Mouse (Mus musculus) liver, embryonic 15.5 days (tissue): ENCODE measurements around the gene Lrp8. TPM values are rescaled to one million over a fixed set of nuclear protein-coding genes. Genes with fewer than 3 reads are reported as not detected.

Source experiments
- ATAC-seq: fragments of 200-750 bp; cut with Nextera tagmentation; 2 replicates; pipeline ENCODE4 v1.8.0; 2017; ENCODE audit warnings: moderate number of reproducible peaks, mild to moderate bottlenecking, moderate library complexity; ENCODE audit not compliant: insufficient read depth
- H3K27ac ChIP-seq: fragments of 300-500 bp; sonication (generic); replicated peaks from 2 replicates; pipeline ENCODE4 v1.5.1; 2015; ENCODE audit warnings: mild to moderate bottlenecking, inconsistent platforms
- H3K27me3 ChIP-seq: fragments of 300-500 bp; sonication (generic); 2 replicates; pipeline ENCODE4 v1.6.1; 2015; ENCODE audit warnings: mild to moderate bottlenecking, inconsistent platforms
- H3K36me3 ChIP-seq: fragments of 300-500 bp; sonication (generic); replicated peaks from 2 replicates; pipeline ENCODE4 v1.6.1; 2015; ENCODE audit warnings: moderate library complexity, mild to moderate bottlenecking, inconsistent platforms
- H3K4me1 ChIP-seq: fragments of 300-500 bp; sonication (generic); replicated peaks from 2 replicates; pipeline ENCODE4 v1.6.1; 2015; ENCODE audit warnings: inconsistent platforms
- H3K4me2 ChIP-seq: fragments of 300-500 bp; sonication (generic); 2 replicates; pipeline ENCODE4 v1.6.1; 2015; ENCODE audit warnings: moderate library complexity, mild to moderate bottlenecking, inconsistent platforms
- H3K4me3 ChIP-seq: fragments of 300-500 bp; sonication (generic); replicated peaks from 2 replicates; pipeline ENCODE4 v1.5.1; 2015; ENCODE audit warnings: mild to moderate bottlenecking, inconsistent platforms
- H3K9ac ChIP-seq: fragments of 300-500 bp; sonication (generic); 2 replicates; pipeline ENCODE4 v1.6.1; 2015; ENCODE audit warnings: moderate library complexity, mild to moderate bottlenecking, inconsistent platforms
- H3K9me3 ChIP-seq: fragments of 300-500 bp; sonication (generic); replicated peaks from 2 replicates; pipeline ENCODE4 v1.6.1; 2016; ENCODE audit warnings: inconsistent platforms
- WGBS: fragments of 180-500 bp; shearing (Covaris S2); methylation state at CpG from one replicate; pipeline ENCODE4 v1.1.7; 2015; ENCODE audit warnings: mixed read lengths; ENCODE audit not compliant: insufficient replicate concordance; 5-methylcytosine and 5-hydroxymethylcytosine counted together
- polyA plus RNA-seq: library from polyadenylated mRNA; unstranded; fragments of >200 nt; fragmentation: Nextera tagmentation; extraction: Ambion mirVana; gene quantifications from 2 replicates; pipeline ENCODE4 v1.2.1, GENCODE M21; 2015

Lrp8 gene
- 2.1 and 2.8 TPM in 2 replicates for polyA plus RNA-seq

- peaks cover 28% of the 10 kb centered on the region for H3K27me3 ChIP-seq
- peak within 1 kb of the TSS; percentile 75 for H3K4me3 ChIP-seq
- 0% methylated on average over 43 of the region's 44 CpGs for WGBS
- peak within 1 kb of the TSS; percentile 84 for H3K27ac ChIP-seq
- H3K36me3 ChIP-seq: 0 out of 2 replicates have a peak, but pooled peaks cover 4% of the 10 kb centered on the region
- peaks cover 47% of the 10 kb centered on the region for H3K4me1 ChIP-seq
- no peak for ATAC-seq
- no peaks in the 10 kb centered on the region for H3K9me3 ChIP-seq
- peak within 1 kb of the TSS; percentile 70 for H3K9ac ChIP-seq
- peak within 1 kb of the TSS; percentile 100 for H3K4me2 ChIP-seq
Observed at GRCm38 (mm10) chr4:107802185-107802449, at the start of gene Lrp8. TSS of gene Lrp8 (plus strand) at chr4:107802261.

- no peaks in the 10 kb centered on the region for H3K36me3 ChIP-seq
- 27% methylated on average over 10 of the region's 10 CpGs for WGBS
- no peak for ATAC-seq
- H3K27ac ChIP-seq: no peak overlapping the region
- peaks cover 5% of the 10 kb centered on the region; the same call in 1 of the 2 replicates for H3K4me1 ChIP-seq
- no peak overlapping the region for H3K9ac ChIP-seq
- no peak overlapping the region for H3K4me2 ChIP-seq
- H3K4me3 ChIP-seq: no peak overlapping the region
- no peaks in the 10 kb centered on the region for H3K9me3 ChIP-seq
- peaks cover 15% of the 10 kb centered on the region for H3K27me3 ChIP-seq
Observed at GRCm38 (mm10) chr4:107756222-107756621, 45.8 kb upstream of the Lrp8 start.

- no peak overlapping the region for H3K27ac ChIP-seq
- no peak overlapping the region for H3K9ac ChIP-seq
- no peak for ATAC-seq
- no peak overlapping the region for H3K4me3 ChIP-seq
- no peaks in the 10 kb centered on the region for H3K9me3 ChIP-seq
- H3K36me3 ChIP-seq: no peaks in the 10 kb centered on the region
- peaks cover 5% of the 10 kb centered on the region; the same call in 1 of the 2 replicates for H3K4me1 ChIP-seq
- no peak overlapping the region for H3K4me2 ChIP-seq
- 54% methylated on average over 15 of the region's 15 CpGs for WGBS
- H3K27me3 ChIP-seq: peaks cover 12% of the 10 kb centered on the region
Observed at GRCm38 (mm10) chr4:107757487-107758470, 44.3 kb upstream of the Lrp8 start.

- no peaks in the 10 kb centered on the region for H3K9me3 ChIP-seq
- H3K4me1 ChIP-seq: peaks cover 5% of the 10 kb centered on the region; the same call in 1 of the 2 replicates
Observed at GRCm38 (mm10) chr4:107758938-107759337, 43.1 kb upstream of the Lrp8 start.

GRCm38 (mm10) chr4:107763001-107763400 lies 39.1 kb upstream of the Lrp8 start:
- no peak for ATAC-seq
- 51% methylated on average over 3 of the region's 3 CpGs for WGBS

More at GRCm38 (mm10) chr4:107758938-107759337, 43.1 kb upstream of the Lrp8 start:
- WGBS: 52% methylated on average over 9 of the region's 9 CpGs
- Histone ChIP-seq H3K27ac (no peak overlapping the region), H3K36me3 (no peaks in the 10 kb centered on the region), H3K27me3 (peaks cover 12% of the 10 kb centered on the region), H3K9ac (no peak overlapping the region), H3K4me3 (no peak overlapping the region), H3K4me2 (no peak overlapping the region)
- ATAC-seq: no peak

GRCm38 (mm10) chr4:107763598-107763997 lies 38.5 kb upstream of the Lrp8 start:
- Histone ChIP-seq H3K4me3 (no peak overlapping the region), H3K27ac (no peak overlapping the region), H3K27me3 (0 out of 2 replicates have a peak, but pooled peaks cover 2% of the 10 kb centered on the region), H3K9ac (no peak overlapping the region), H3K36me3 (no peaks in the 10 kb centered on the region), H3K4me1 (no peaks in the 10 kb centered on the region), H3K9me3 (no peaks in the 10 kb centered on the region), H3K4me2 (no peak overlapping the region)
- WGBS: 75% methylated on average over 2 of the region's 2 CpGs
- ATAC-seq: no peak

More at GRCm38 (mm10) chr4:107763001-107763400, 39.1 kb upstream of the Lrp8 start:
- Histone ChIP-seq H3K4me1 (no peaks in the 10 kb centered on the region), H3K9ac (no peak overlapping the region), H3K27ac (no peak overlapping the region), H3K4me3 (no peak overlapping the region), H3K27me3 (peaks cover 6% of the 10 kb centered on the region), H3K4me2 (no peak overlapping the region), H3K36me3 (no peaks in the 10 kb centered on the region), H3K9me3 (no peaks in the 10 kb centered on the region)

- ATAC-seq: no peak
- Histone ChIP-seq H3K27me3 (no peaks in the 10 kb centered on the region), H3K4me2 (no peak overlapping the region), H3K9me3 (no peaks in the 10 kb centered on the region), H3K4me1 (no peaks in the 10 kb centered on the region), H3K4me3 (no peak overlapping the region), H3K9ac (no peak overlapping the region), H3K36me3 (no peaks in the 10 kb centered on the region), H3K27ac (no peak overlapping the region)
- 59% methylated on average over 9 of the region's 9 CpGs for WGBS
Observed at GRCm38 (mm10) chr4:107765196-107765813, 36.8 kb upstream of the Lrp8 start.

- no peaks in the 10 kb centered on the region for H3K9me3 ChIP-seq
- H3K9ac ChIP-seq: no peak overlapping the region
- no peak overlapping the region for H3K4me3 ChIP-seq
- no peak overlapping the region for H3K4me2 ChIP-seq
- no peak for ATAC-seq
- no peaks in the 10 kb centered on the region for H3K4me1 ChIP-seq
- H3K27ac ChIP-seq: no peak overlapping the region
- no peaks in the 10 kb centered on the region for H3K27me3 ChIP-seq
- WGBS: 65% methylated on average over 5 of the region's 5 CpGs
- no peaks in the 10 kb centered on the region for H3K36me3 ChIP-seq
Observed at GRCm38 (mm10) chr4:107766182-107766581, 35.9 kb upstream of the Lrp8 start.

- H3K27me3 ChIP-seq: no peaks in the 10 kb centered on the region
- peaks cover 21% of the 10 kb centered on the region for H3K4me1 ChIP-seq
- no peak for ATAC-seq
- WGBS: 77% methylated on average over 16 of the region's 16 CpGs
- H3K27ac ChIP-seq: no peak overlapping the region
- H3K9ac ChIP-seq: no peak overlapping the region
- no peaks in the 10 kb centered on the region for H3K36me3 ChIP-seq
- no peak overlapping the region for H3K4me2 ChIP-seq
- no peak overlapping the region for H3K4me3 ChIP-seq
- no peaks in the 10 kb centered on the region for H3K9me3 ChIP-seq
Observed at GRCm38 (mm10) chr4:107772122-107772825, 29.8 kb upstream of the Lrp8 start.

- H3K36me3 ChIP-seq: no peaks in the 10 kb centered on the region
- no peak overlapping the region for H3K4me2 ChIP-seq
- 23% methylated on average over 2 of the region's 2 CpGs for WGBS
- H3K4me3 ChIP-seq: no peak overlapping the region
- no peak overlapping the region for H3K9ac ChIP-seq
- H3K27ac ChIP-seq: no peak overlapping the region
- no peaks in the 10 kb centered on the region for H3K9me3 ChIP-seq
- peaks cover 28% of the 10 kb centered on the region for H3K4me1 ChIP-seq
- no peak for ATAC-seq
- H3K27me3 ChIP-seq: no peaks in the 10 kb centered on the region
Observed at GRCm38 (mm10) chr4:107774868-107775267, 27.2 kb upstream of the Lrp8 start.

GRCm38 (mm10) chr4:107775672-107776071 lies 26.4 kb upstream of the Lrp8 start:
- Histone ChIP-seq H3K4me3 (no peak overlapping the region), H3K9ac (no peak overlapping the region), H3K36me3 (no peaks in the 10 kb centered on the region), H3K4me1 (peaks cover 28% of the 10 kb centered on the region), H3K27me3 (no peaks in the 10 kb centered on the region), H3K4me2 (no peak overlapping the region), H3K9me3 (no peaks in the 10 kb centered on the region), H3K27ac (no peak overlapping the region)
- WGBS: 42% methylated on average over 7 of the region's 7 CpGs
- ATAC-seq: no peak
